Mouse (Mus musculus): Measurements from ENCODE around the gene Tenm2. TPM values are rescaled to one million over a fixed set of nuclear protein-coding genes. Genes with fewer than 3 reads are reported as not detected.

The Tenm2 gene
- total and polyA plus RNA-seq, 3 experiments, result not detected

GRCm38 (mm10) chr11:36219586-36219985, 1016.2 kb downstream of the Tenm2 start:
- no peak overlapping the region for H3K4me3 ChIP-seq (replicated peaks in 1 of 3; ENCODE audit: low read depth in 2 of 3, low read length in 2 of 3, poor library complexity in 1 of 3)
- in situ Hi-C loops (cut with MboI; ENCODE audit: low pct_ligation_motif_present, low pct_unique_long_range_greater_than_20kb, low sequenced_read_pairs), result no loop called here
- H3K27me3 ChIP-seq (replicated peaks), result no peaks in the 10 kb centered on the region
- H3K9ac ChIP-seq (ENCODE audit: insufficient read depth, low read depth), result no peak overlapping the region
- H3K36me3 ChIP-seq (replicated peaks in 1 of 2; ENCODE audit: control insufficient read depth in 1 of 2, insufficient read depth in 1 of 2, low read length in 1 of 2), result no peaks in the 10 kb centered on the region
- no peaks in the 10 kb centered on the region for H3K79me2 ChIP-seq (replicated peaks; ENCODE audit: control insufficient read depth, extremely low read depth, insufficient read depth, poor library complexity, severe bottlenecking)
- peaks cover 85% of the 10 kb centered on the region for H3K9me3 ChIP-seq (replicated peaks; ENCODE audit: low read length)
- H3K27ac ChIP-seq (ENCODE audit: insufficient read depth, low read depth), result no peak overlapping the region
- no peak overlapping the region for H3K4me2 ChIP-seq (ENCODE audit: insufficient read depth, low read depth, poor library complexity, severe bottlenecking)
- no peak for DNase-seq (ENCODE audit: extremely low read depth)
- no peak for TF ChIP-seq ZKSCAN1 (IDR thresholded peaks at IDR 0.05; ENCODE audit: borderline replicate concordance, low read depth, low read length)
- TF ChIP-seq POLR2A (IDR thresholded peaks at IDR 0.05; ENCODE audit: low read depth, low read length), result no peak
- TF ChIP-seq HCFC1 (IDR thresholded peaks at IDR 0.05; ENCODE audit: low read depth, low read length), result no peak
- no peak for TF ChIP-seq NELFE (IDR thresholded peaks at IDR 0.05; ENCODE audit: low read depth, low read length)
- TF ChIP-seq USF2 (conservative IDR thresholded peaks at IDR 0.05; ENCODE audit: low read depth, low read length), result no peak
- no peak for TF ChIP-seq E2F4 (IDR thresholded peaks at IDR 0.05; ENCODE audit: insufficient replicate concordance, low read depth, low read length)
- TF ChIP-seq BHLHE40 (IDR thresholded peaks at IDR 0.05; ENCODE audit: low read depth, low read length), result no peak
- TF ChIP-seq JUND (conservative IDR thresholded peaks at IDR 0.05; ENCODE audit: low read depth, low read length), result no peak
- no peak for TF ChIP-seq MAFK (IDR thresholded peaks at IDR 0.05; ENCODE audit: insufficient replicate concordance, low read length)
- no peaks in the 10 kb centered on the region for H3K4me1 ChIP-seq (ENCODE audit: control insufficient read depth in 1 of 2, insufficient read depth in 2 of 2)
- dilution Hi-C loops (cut with MboI; ENCODE audit: extremely low pct_ligation_motif_present, extremely low pct_unique_long_range_greater_than_20kb, low sequenced_read_pairs), result no loop called here

GRCm38 (mm10) chr11:36214589-36214988, 1021.2 kb downstream of the Tenm2 start:
- peaks cover 74% of the 10 kb centered on the region for H3K9me3 ChIP-seq (replicated peaks; ENCODE audit: low read length)
- dilution Hi-C loops (cut with MboI; ENCODE audit: extremely low pct_ligation_motif_present, extremely low pct_unique_long_range_greater_than_20kb, low sequenced_read_pairs) (no loop called here), in situ Hi-C loops (cut with MboI; ENCODE audit: low pct_ligation_motif_present, low pct_unique_long_range_greater_than_20kb, low sequenced_read_pairs) (no loop called here)
- DNase-seq (ENCODE audit: extremely low read depth), result no peak
- H3K4me2 ChIP-seq (ENCODE audit: insufficient read depth, low read depth, poor library complexity, severe bottlenecking), result no peak overlapping the region
- TF ChIP-seq HCFC1 (IDR thresholded peaks at IDR 0.05; ENCODE audit: low read depth, low read length), result no peak
- no peak for TF ChIP-seq POLR2AphosphoS2 (IDR thresholded peaks at IDR 0.05; ENCODE audit: low read depth, low read length)
- TF ChIP-seq USF2 (conservative IDR thresholded peaks at IDR 0.05; ENCODE audit: low read depth, low read length), result no peak
- no peak for TF ChIP-seq TCF12 (IDR thresholded peaks at IDR 0.05; ENCODE audit: low read depth, low read length)
- TF ChIP-seq KAT2A (IDR thresholded peaks at IDR 0.05; ENCODE audit: insufficient replicate concordance, low read length), result no peak
- TF ChIP-seq RCOR1 (conservative IDR thresholded peaks at IDR 0.05; ENCODE audit: low read depth, low read length), result no peak
- no peak overlapping the region for H3K4me3 ChIP-seq (replicated peaks in 1 of 3; ENCODE audit: low read depth in 2 of 3, low read length in 2 of 3, poor library complexity in 1 of 3)
- no peak overlapping the region for H3K27ac ChIP-seq (ENCODE audit: insufficient read depth, low read depth)
- H3K4me1 ChIP-seq (ENCODE audit: control insufficient read depth in 1 of 2, insufficient read depth in 2 of 2), result no peaks in the 10 kb centered on the region
- no peaks in the 10 kb centered on the region for H3K79me2 ChIP-seq (replicated peaks; ENCODE audit: control insufficient read depth, extremely low read depth, insufficient read depth, poor library complexity, severe bottlenecking)
- H3K27me3 ChIP-seq (replicated peaks), result no peaks in the 10 kb centered on the region
- no peaks in the 10 kb centered on the region for H3K36me3 ChIP-seq (replicated peaks in 1 of 2; ENCODE audit: control insufficient read depth in 1 of 2, insufficient read depth in 1 of 2, low read length in 1 of 2)
- no peak overlapping the region for H3K9ac ChIP-seq (ENCODE audit: insufficient read depth, low read depth)

GRCm38 (mm10) chr11:36204381-36204780, 1031.4 kb downstream of the Tenm2 start:
- TF ChIP-seq IRF4 (IDR thresholded peaks at IDR 0.05; ENCODE audit: low read depth, low read length), result no peak
- TF ChIP-seq ZMIZ1 (IDR thresholded peaks at IDR 0.05; ENCODE audit: low read depth, low read length), result no peak
- TF ChIP-seq ELF1 (IDR thresholded peaks at IDR 0.05; ENCODE audit: low read depth, low read length), result no peak
- no peak for TF ChIP-seq CHD2 (IDR thresholded peaks at IDR 0.05; ENCODE audit: low read length)
- TF ChIP-seq HCFC1 (IDR thresholded peaks at IDR 0.05; ENCODE audit: low read depth, low read length), result no peak
- no peak for TF ChIP-seq CTCF (conservative IDR thresholded peaks at IDR 0.05 in 1 of 2, IDR thresholded peaks at IDR 0.05 in 1 of 2; ENCODE audit: low read depth in 2 of 2, low read length in 2 of 2)
- no peak for TF ChIP-seq POLR2AphosphoS2 (IDR thresholded peaks at IDR 0.05; ENCODE audit: low read depth, low read length)
- no peak for TF ChIP-seq USF2 (conservative IDR thresholded peaks at IDR 0.05; ENCODE audit: low read depth, low read length)
- TF ChIP-seq CHD1 (IDR thresholded peaks at IDR 0.05; ENCODE audit: low read depth, low read length), result no peak
- no peak for TF ChIP-seq SMC3 (IDR thresholded peaks at IDR 0.05; ENCODE audit: low read depth, low read length)
- TF ChIP-seq KAT2A (IDR thresholded peaks at IDR 0.05; ENCODE audit: insufficient replicate concordance, low read length), result no peak
- TF ChIP-seq MAZ (IDR thresholded peaks at IDR 0.05; ENCODE audit: low read depth, low read length), result no peak
- no peak for TF ChIP-seq RCOR1 (conservative IDR thresholded peaks at IDR 0.05; ENCODE audit: low read depth, low read length)
- Histone ChIP-seq H3K79me2 (replicated peaks; ENCODE audit: control insufficient read depth, extremely low read depth, insufficient read depth, poor library complexity, severe bottlenecking) (no peaks in the 10 kb centered on the region), H3K9me3 (replicated peaks; ENCODE audit: low read length) (peaks cover 79% of the 10 kb centered on the region), H3K27ac (ENCODE audit: insufficient read depth, low read depth) (no peak overlapping the region), H3K27me3 (replicated peaks) (no peaks in the 10 kb centered on the region), H3K4me1 (ENCODE audit: control insufficient read depth in 1 of 2, insufficient read depth in 2 of 2) (no peaks in the 10 kb centered on the region), H3K9ac (ENCODE audit: insufficient read depth, low read depth) (no peak overlapping the region), H3K4me3 (replicated peaks in 1 of 3; ENCODE audit: low read depth in 2 of 3, low read length in 2 of 3, poor library complexity in 1 of 3) (no peak overlapping the region), H3K36me3 (replicated peaks in 1 of 2; ENCODE audit: control insufficient read depth in 1 of 2, insufficient read depth in 1 of 2, low read length in 1 of 2) (no peaks in the 10 kb centered on the region), H3K4me2 (ENCODE audit: insufficient read depth, low read depth, poor library complexity, severe bottlenecking) (no peak overlapping the region)
- DNase-seq (ENCODE audit: extremely low read depth), result no peak
- in situ Hi-C loops (cut with MboI; ENCODE audit: low pct_ligation_motif_present, low pct_unique_long_range_greater_than_20kb, low sequenced_read_pairs), result no loop called here
- dilution Hi-C loops (cut with MboI; ENCODE audit: extremely low pct_ligation_motif_present, extremely low pct_unique_long_range_greater_than_20kb, low sequenced_read_pairs), result no loop called here
